Mouse (Mus musculus): Measurements from ENCODE around the gene Ptma.

DNA sequence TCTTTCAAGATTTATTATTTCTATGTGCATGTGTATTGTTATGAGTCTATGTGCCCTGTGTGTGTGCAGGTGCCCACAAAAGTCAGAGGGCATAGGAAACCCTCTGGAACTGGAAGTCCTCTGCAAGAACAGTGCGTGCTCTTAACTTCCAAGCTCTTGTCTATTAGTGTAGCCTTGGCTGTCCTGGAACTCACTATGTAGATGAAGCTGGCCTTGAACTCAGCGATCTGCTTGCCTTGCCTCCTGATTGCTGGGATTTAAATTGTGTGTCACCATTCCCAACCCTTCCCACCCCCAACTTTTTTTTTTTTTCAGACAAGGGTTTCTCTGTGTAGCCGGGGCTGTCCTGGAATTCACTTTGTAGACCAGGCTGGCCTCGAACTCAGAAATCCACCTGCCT, 30.2 kb upstream of the Ptma start:
- TF ChIP-seq CTCF (IDR thresholded peaks at IDR 0.05; ENCODE audit: low read depth, low read length) (no peak), EP300 (IDR thresholded peaks at IDR 0.05; ENCODE audit: insufficient read depth, low read depth, low read length) (no peak)
